Mouse (Mus musculus): Measurements from ENCODE around the gene Shroom3.
A peak's percentile ranks its signal among the peaks of the same experiment; 100 is the strongest.

Shroom3 gene

GRCm38 (mm10) chr5:92858104-92858503, 174.9 kb downstream of the Shroom3 start:
- no peak for DNase-seq

GRCm38 (mm10) chr5:92858576-92858975, 175.3 kb downstream of the Shroom3 start:
- no peak for DNase-seq

GRCm38 (mm10) chr5:92861416-92862112, 178.3 kb downstream of the Shroom3 start:
- DNase-seq: no peak

- no peak for DNase-seq
These were observed 181.9 kb downstream of the Shroom3 start for GRCm38 (mm10) chr5:92865090-92865489.

- no peak for DNase-seq
These were observed 183.3 kb downstream of the Shroom3 start for GRCm38 (mm10) chr5:92866546-92866945.

- no peak for DNase-seq
These were observed 184.0 kb downstream of the Shroom3 start for GRCm38 (mm10) chr5:92867253-92867652.

- DNase-seq: no peak
These were observed 185.0 kb downstream of the Shroom3 start for GRCm38 (mm10) chr5:92868231-92868630.

GRCm38 (mm10) chr5:92871048-92871447, 187.8 kb downstream of the Shroom3 start:
- DNase-seq: no peak

- DNase-seq: no peak
These were observed 188.9 kb downstream of the Shroom3 start for GRCm38 (mm10) chr5:92872182-92872581.

GRCm38 (mm10) chr5:92872991-92873390, 189.8 kb downstream of the Shroom3 start:
- DNase-seq: no peak

GRCm38 (mm10) chr5:92873518-92873917, 190.3 kb downstream of the Shroom3 start:
- DNase-seq: no peak

GRCm38 (mm10) chr5:92875836-92876235, 192.6 kb downstream of the Shroom3 start:
- DNase-seq: no peak

GRCm38 (mm10) chr5:92877104-92877503, 193.9 kb downstream of the Shroom3 start:
- no peak for DNase-seq

GRCm38 (mm10) chr5:92880393-92880792, 197.2 kb downstream of the Shroom3 start:
- DNase-seq: no peak

- no peak for DNase-seq
These were observed 197.7 kb downstream of the Shroom3 start for GRCm38 (mm10) chr5:92880893-92881292.

- DNase-seq: peak; percentile 10
These were observed 202.9 kb downstream of the Shroom3 start for GRCm38 (mm10) chr5:92886141-92886540.

GRCm38 (mm10) chr5:92887501-92887900, 204.3 kb downstream of the Shroom3 start:
- DNase-seq: no peak

- DNase-seq: no peak
These were observed 205.5 kb downstream of the Shroom3 start for GRCm38 (mm10) chr5:92888628-92889241.

- no peak for DNase-seq
These were observed 207.7 kb downstream of the Shroom3 start for GRCm38 (mm10) chr5:92890902-92891301.

GRCm38 (mm10) chr5:92893284-92893683, 210.0 kb downstream of the Shroom3 start:
- DNase-seq: no peak

- no peak for DNase-seq
These were observed 210.5 kb downstream of the Shroom3 start for GRCm38 (mm10) chr5:92893711-92894110.

- no peak for DNase-seq
These were observed 212.6 kb downstream of the Shroom3 start for GRCm38 (mm10) chr5:92895877-92896276.

GRCm38 (mm10) chr5:92896725-92897280, 213.6 kb downstream of the Shroom3 start:
- DNase-seq: no peak

Data from liver (tissue).